Mouse (Mus musculus): ENCODE data around the gene Chrna10. TPM values are rescaled to one million over a fixed set of nuclear protein-coding genes. Genes with fewer than 3 reads are reported as not detected.

The Chrna10 gene
- polyA plus RNA-seq, 1 experiment from 2014 or later: not detected

DNA sequence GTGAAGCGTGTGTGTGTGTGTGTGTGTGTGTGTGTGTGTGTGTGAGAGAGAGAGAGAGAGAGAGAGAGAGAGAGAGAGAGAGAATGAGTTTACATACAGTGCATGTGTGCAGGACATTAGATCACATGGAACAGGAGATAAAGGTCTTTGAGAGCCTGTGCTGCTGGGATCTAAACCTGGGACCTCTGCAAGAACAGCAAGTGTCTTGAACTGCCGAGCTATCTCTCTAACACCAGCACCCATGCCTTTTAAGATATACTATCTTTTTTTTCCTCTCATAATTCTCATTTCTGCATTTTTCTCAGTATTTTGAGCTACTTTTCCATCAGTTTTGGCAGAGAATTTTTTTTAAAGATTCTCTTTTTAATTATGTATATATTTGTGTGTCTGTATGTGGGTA, 13.1 kb downstream of the Chrna10 start:
- 83% methylated on average over 2 of the region's 2 CpGs for WGBS
- no peaks in the 10 kb centered on the region for H3K36me3 ChIP-seq
- no peak for DNase-seq (ENCODE audit: low spot score)

DNA sequence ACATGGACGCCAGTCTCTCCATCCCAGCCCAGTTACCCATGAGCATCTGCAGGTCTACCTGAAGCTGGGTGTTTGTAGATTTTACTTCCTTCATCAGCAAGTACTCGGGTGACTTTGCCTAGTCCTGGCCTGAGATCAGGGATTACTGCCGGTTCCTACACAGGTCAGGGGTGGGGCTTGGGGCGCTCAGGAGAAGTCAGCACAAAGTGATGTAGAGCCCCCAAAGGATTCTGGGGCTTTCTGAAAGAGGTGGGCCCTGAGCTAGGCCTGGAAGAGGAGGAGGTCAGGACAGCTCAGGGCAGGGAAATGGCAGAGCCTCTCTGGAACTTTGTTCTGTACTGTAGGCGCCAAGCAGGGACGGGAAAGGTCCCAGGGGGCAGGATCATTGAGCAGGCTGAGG, 13.9 kb downstream of the Chrna10 start:
- no peak for DNase-seq (ENCODE audit: low spot score)
- no peak overlapping the region for H3K4me3 ChIP-seq
- H3K9me3 ChIP-seq: no peaks in the 10 kb centered on the region
- H3K4me1 ChIP-seq (replicated peaks): peaks cover 59% of the 10 kb centered on the region
- peaks cover 15% of the 10 kb centered on the region for H3K27me3 ChIP-seq (ENCODE audit: insufficient read depth, poor library complexity, severe bottlenecking)
- 46% methylated on average over 6 of the region's 6 CpGs for WGBS
- H3K27ac ChIP-seq: peak overlapping the region; percentile 70
- no peaks in the 10 kb centered on the region for H3K36me3 ChIP-seq

More for the DNA sequence above, 13.1 kb downstream of the Chrna10 start:
- H3K4me3 ChIP-seq: no peak overlapping the region
- no peak overlapping the region for H3K27ac ChIP-seq
- H3K27me3 ChIP-seq (ENCODE audit: insufficient read depth, poor library complexity, severe bottlenecking): peaks cover 10% of the 10 kb centered on the region
- H3K9me3 ChIP-seq: no peaks in the 10 kb centered on the region
- peaks cover 59% of the 10 kb centered on the region for H3K4me1 ChIP-seq (replicated peaks)

DNA sequence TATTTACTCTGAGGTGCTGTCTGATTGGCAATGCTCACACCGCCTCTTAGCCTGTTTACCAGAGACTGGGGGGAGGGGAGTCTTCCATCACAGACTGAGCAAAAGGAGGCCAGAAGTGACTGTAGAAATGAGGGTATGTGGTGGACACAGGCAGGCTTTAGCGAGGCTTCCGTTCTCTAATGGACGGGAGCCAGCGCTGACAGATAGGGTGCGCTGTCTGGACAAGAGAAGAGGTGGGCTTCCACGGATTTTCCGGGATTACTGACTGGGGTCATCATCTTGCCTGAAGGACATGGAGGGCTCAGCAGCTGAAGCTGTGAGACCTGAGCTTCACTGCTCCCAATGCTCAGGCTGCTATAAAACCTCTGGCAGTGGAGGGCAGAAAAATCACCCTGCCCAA, 14.4 kb downstream of the Chrna10 start:
- peaks cover 11% of the 10 kb centered on the region for H3K27me3 ChIP-seq (ENCODE audit: insufficient read depth, poor library complexity, severe bottlenecking)
- no peaks in the 10 kb centered on the region for H3K9me3 ChIP-seq
- H3K4me3 ChIP-seq: no peak overlapping the region
- WGBS: 50% methylated on average over 8 of the region's 8 CpGs
- peaks cover 56% of the 10 kb centered on the region for H3K4me1 ChIP-seq (replicated peaks)
- no peak for DNase-seq (ENCODE audit: low spot score)
- H3K36me3 ChIP-seq: no peaks in the 10 kb centered on the region
- H3K27ac ChIP-seq: peak overlapping the region; percentile 70

DNA sequence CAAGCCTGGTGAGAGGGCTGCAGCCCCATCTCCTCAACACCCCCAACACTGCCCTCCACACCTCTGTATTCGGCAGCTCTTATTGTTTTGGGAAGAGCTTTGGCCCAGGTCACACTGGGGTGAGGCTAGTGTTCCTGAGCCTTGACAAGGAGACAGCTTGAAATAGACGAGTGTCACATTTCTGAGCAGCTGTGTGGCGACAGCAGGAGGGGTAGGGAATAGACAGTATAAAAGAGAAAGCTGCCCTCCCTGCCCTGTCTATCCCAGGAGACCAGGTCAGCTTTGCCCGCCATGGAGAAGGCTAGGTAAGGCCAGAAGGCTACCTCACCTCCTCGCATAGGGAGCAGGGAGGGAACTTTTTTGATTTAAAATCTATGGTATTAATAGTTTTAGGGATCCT, 15.1 kb downstream of the Chrna10 start, which contains the start of gene Art1:
TSS of gene Art1 (plus strand) at position 257 of the 400 bp plus-strand sequence.
- peak within 1 kb of the TSS; percentile 82 for H3K27ac ChIP-seq
- WGBS: 26% methylated on average over 5 of the region's 5 CpGs
- no peaks in the 10 kb centered on the region for H3K9me3 ChIP-seq
- peak; percentile 32 for DNase-seq (ENCODE audit: low spot score)
- peaks cover 49% of the 10 kb centered on the region for H3K4me1 ChIP-seq (replicated peaks)
- 0 out of 2 replicates have a peak, but pooled peaks cover 2% of the 10 kb centered on the region for H3K36me3 ChIP-seq
- peaks cover 11% of the 10 kb centered on the region for H3K27me3 ChIP-seq (ENCODE audit: insufficient read depth, poor library complexity, severe bottlenecking)
- peak within 1 kb of the TSS; percentile 48; the same call in 1 of the 2 replicates for H3K4me3 ChIP-seq

DNA sequence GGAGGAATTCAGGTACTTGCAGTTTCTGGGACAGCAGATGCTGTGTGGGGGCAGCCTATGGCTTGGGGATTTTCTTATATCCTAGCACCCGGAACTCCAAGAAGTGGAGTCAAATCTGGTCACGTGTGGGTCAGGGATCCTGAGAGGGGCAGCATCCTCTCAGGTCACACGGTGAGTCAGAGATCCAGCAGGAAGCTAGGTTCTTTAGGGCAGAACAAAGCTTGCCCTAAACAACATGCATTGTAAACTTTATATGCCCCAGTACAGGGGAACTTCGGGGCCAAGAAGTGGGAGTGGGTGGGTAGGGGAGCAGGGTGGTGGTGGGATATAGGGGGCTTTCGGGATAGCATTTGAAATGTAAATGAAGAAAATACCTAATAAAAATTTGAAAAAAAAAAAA, 15.8 kb downstream of the Chrna10 start:
- H3K4me1 ChIP-seq (replicated peaks): peaks cover 48% of the 10 kb centered on the region
- H3K4me3 ChIP-seq: 0 out of 2 replicates have a peak overlapping the region, but pooled peaks have one; percentile 48
- no peak for DNase-seq (ENCODE audit: low spot score)
- WGBS: 66% methylated on average over 5 of the region's 5 CpGs
- peaks cover 11% of the 10 kb centered on the region for H3K27me3 ChIP-seq (ENCODE audit: insufficient read depth, poor library complexity, severe bottlenecking)
- peak overlapping the region; percentile 82 for H3K27ac ChIP-seq
- no peaks in the 10 kb centered on the region for H3K9me3 ChIP-seq
- peaks cover 4% of the 10 kb centered on the region; the same call in 1 of the 2 replicates for H3K36me3 ChIP-seq

DNA sequence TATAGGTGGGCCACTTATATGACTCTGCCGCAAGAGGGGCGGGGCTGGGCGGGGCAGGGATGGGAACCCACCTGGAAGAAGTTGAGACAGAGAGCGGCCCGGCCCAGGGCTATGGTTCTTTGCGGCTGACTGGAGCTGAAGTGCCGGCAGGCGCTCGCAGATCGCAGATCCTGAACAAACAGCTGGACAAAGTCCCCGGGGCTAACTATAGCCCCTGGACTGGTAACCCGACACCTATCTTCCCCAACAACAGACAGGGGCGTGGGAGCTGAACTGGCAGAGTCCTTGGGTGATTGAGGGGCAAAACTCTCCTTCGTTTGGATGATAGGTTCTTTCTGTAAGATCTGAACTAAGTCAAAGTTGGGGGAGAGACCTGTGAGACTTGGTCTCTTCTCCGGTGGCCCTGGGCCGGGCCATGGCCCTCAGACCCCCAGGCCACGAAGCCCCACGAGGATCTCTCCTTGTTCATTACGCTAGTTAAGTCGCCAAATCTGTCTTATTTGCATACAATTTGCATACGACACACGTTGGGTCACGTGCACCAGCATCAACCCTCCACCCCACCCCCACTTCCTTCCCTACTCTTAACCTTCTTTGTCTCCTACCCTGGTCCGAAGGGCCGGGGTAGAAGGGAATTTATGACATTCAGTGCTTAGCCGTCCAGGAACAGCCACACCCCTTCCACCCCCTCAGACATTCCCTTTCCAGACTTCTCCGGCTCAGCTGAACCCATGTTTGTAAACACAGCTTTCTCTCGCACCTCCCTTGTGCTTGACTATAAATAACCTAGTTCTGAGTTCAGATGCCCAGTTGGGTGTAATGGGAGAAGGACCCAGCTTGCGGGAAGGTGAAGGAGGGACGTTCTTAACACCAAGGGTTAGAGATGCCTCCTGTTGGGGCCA, 16.6 kb downstream of the Chrna10 start:
- peak; percentile 66 for DNase-seq (ENCODE audit: low spot score)
- peak overlapping the region; percentile 82 for H3K27ac ChIP-seq
- WGBS: 4% methylated on average over 30 of the region's 30 CpGs

DNA sequence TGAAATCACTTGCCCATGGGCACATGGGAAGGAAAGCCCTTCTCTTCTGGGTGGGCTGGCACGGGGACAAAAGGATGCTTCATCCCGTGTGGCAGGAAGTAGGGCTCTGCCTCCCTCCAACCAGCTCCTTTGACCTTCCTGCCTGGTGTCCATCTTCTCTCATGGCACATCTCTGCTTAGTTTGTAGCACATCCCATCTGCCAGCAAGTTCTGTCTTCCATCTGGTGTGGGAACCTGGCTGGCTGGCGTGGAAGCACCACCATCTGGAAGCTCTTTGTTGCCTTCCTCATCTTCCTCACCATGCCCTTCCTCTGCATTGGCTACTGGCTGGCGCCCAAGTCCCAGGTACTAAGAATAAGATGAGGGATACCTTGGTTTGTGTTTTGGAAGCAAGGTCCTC, 29.3 kb downstream of the Chrna10 start:
- Histone ChIP-seq H3K27ac (no peak overlapping the region), H3K27me3 (ENCODE audit: insufficient read depth, poor library complexity, severe bottlenecking) (no peaks in the 10 kb centered on the region), H3K4me3 (no peak overlapping the region), H3K9me3 (peaks cover 3% of the 10 kb centered on the region; the same call in 1 of the 2 replicates), H3K4me1 (replicated peaks) (no peaks in the 10 kb centered on the region), H3K36me3 (peaks cover 80% of the 10 kb centered on the region)
- DNase-seq (ENCODE audit: low spot score): no peak
- 93% methylated on average over 4 of the region's 4 CpGs for WGBS

More for the DNA sequence above, 16.6 kb downstream of the Chrna10 start:
- peaks cover 48% of the 10 kb centered on the region for H3K4me1 ChIP-seq (replicated peaks)
- peaks cover 12% of the 10 kb centered on the region; the same call in 1 of the 2 replicates for H3K36me3 ChIP-seq
- H3K27me3 ChIP-seq (ENCODE audit: insufficient read depth, poor library complexity, severe bottlenecking): peaks cover 11% of the 10 kb centered on the region
- peak overlapping the region; percentile 48 for H3K4me3 ChIP-seq
- no peaks in the 10 kb centered on the region for H3K9me3 ChIP-seq

DNA sequence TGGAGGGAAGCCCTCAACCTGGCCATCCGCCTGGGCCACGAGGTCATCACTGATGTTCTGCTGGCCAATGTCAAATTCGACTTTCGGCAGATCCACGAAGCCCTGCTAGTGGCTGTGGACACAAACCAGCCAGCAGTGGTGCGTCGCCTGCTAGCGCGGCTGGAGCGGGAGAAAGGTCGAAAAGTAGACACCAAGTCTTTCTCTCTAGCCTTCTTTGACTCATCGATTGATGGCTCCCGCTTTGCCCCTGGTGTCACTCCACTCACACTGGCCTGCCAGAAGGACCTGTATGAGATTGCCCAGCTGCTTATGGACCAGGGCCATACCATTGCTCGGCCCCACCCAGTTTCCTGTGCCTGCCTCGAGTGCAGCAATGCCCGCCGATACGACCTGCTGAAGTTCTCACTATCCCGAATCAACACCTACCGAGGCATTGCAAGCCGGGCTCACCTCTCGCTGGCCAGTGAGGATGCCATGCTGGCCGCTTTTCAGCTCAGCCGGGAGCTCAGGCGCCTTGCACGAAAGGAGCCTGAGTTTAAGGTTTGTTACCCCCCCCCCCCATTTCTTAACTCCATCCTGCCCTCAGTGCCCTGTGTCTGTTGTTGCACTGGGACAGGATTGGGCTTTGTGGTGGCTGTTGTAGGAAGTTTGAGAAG, 32.5 kb downstream of the Chrna10 start:
- no peak overlapping the region for H3K4me3 ChIP-seq
- no peaks in the 10 kb centered on the region for H3K27me3 ChIP-seq (ENCODE audit: insufficient read depth, poor library complexity, severe bottlenecking)
- H3K36me3 ChIP-seq: peaks cover 89% of the 10 kb centered on the region
- no peaks in the 10 kb centered on the region for H3K9me3 ChIP-seq
- no peaks in the 10 kb centered on the region for H3K4me1 ChIP-seq (replicated peaks)
- 93% methylated on average over 26 of the region's 26 CpGs for WGBS
- H3K27ac ChIP-seq: no peak overlapping the region
- no peak for DNase-seq (ENCODE audit: low spot score)

DNA sequence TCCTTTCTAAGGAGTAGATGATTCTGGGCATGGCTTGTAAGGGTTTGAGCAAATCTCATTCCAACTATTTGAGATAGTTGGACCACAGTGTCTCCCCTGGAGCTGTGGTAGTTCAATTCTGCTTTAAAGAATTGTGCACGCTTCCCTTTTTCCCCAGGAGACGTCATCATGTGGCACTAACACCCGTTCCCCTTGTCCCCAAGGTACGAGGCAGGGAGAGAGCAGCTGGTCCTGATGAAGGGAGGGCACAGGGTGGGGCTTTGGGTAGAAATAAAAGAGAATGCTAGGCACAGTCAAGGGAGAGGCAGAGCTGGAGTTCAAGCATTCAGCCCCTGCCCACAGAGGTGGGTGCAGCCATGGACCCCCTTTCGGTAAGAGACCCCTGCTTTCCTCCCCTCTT, 33.8 kb downstream of the Chrna10 start, which contains the start of gene Trpc2:
TSS of gene Trpc2 (plus strand) at position 301 of the 400 bp plus-strand sequence.
- no peaks in the 10 kb centered on the region for H3K4me1 ChIP-seq (replicated peaks)
- no peaks in the 10 kb centered on the region for H3K9me3 ChIP-seq
- 87% methylated on average over 5 of the region's 5 CpGs for WGBS
- peaks cover 89% of the 10 kb centered on the region for H3K36me3 ChIP-seq
- DNase-seq (ENCODE audit: low spot score): no peak
- H3K27me3 ChIP-seq (ENCODE audit: insufficient read depth, poor library complexity, severe bottlenecking): no peaks in the 10 kb centered on the region
- no peak within 1 kb of the TSS for H3K27ac ChIP-seq
- no peak within 1 kb of the TSS for H3K4me3 ChIP-seq

DNA sequence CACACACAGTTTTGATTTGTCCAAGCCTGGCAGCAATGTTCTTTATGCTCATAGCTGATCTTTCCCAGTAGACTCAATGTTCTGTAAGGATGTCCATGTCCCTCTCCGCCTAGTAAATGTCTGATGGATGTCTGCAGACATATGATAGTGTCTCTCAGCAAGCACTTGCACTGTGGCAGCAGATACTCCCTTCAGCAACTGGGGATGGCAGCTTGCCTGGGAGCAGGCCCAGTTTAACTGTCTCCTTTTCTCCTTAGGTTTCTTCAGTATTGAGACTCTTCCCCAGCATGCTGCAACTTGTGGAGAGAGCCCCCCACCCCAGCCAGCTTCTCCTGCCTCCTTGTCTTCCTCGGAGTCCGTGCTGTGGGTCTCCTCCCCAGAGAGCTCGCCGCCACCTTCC, 34.8 kb downstream of the Chrna10 start:
- WGBS: 94% methylated on average over 5 of the region's 5 CpGs
- H3K4me1 ChIP-seq (replicated peaks): no peaks in the 10 kb centered on the region
- no peak overlapping the region for H3K4me3 ChIP-seq
- no peaks in the 10 kb centered on the region for H3K27me3 ChIP-seq (ENCODE audit: insufficient read depth, poor library complexity, severe bottlenecking)
- no peaks in the 10 kb centered on the region for H3K9me3 ChIP-seq
- H3K36me3 ChIP-seq: peaks cover 92% of the 10 kb centered on the region
- no peak for DNase-seq (ENCODE audit: low spot score)
- no peak overlapping the region for H3K27ac ChIP-seq

DNA sequence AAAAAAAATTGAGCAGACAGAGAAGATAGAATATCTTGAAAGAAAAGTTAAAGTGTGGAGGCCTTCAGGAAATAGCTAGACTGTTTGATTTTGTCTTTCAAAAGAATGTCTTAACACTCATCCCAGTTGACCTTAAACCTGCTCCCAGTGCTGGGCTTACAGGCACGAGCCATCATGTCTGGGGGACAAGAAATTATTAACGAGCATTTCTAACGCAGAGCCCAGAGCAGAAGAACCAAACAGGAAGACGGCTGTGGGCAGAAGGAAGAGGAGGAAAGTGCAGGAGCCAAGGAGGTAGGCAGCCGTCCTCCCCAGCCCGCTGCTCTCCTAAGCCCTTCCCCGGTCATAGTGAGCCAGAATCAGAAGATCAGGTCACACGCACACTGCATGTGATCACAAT, 36.3 kb downstream of the Chrna10 start:
- H3K27me3 ChIP-seq (ENCODE audit: insufficient read depth, poor library complexity, severe bottlenecking): no peaks in the 10 kb centered on the region
- no peak overlapping the region for H3K4me3 ChIP-seq
- no peaks in the 10 kb centered on the region for H3K4me1 ChIP-seq (replicated peaks)
- H3K36me3 ChIP-seq: peaks cover 96% of the 10 kb centered on the region
- 92% methylated on average over 8 of the region's 8 CpGs for WGBS
- no peak overlapping the region for H3K27ac ChIP-seq
- no peak for DNase-seq (ENCODE audit: low spot score)
- H3K9me3 ChIP-seq: no peaks in the 10 kb centered on the region

DNA sequence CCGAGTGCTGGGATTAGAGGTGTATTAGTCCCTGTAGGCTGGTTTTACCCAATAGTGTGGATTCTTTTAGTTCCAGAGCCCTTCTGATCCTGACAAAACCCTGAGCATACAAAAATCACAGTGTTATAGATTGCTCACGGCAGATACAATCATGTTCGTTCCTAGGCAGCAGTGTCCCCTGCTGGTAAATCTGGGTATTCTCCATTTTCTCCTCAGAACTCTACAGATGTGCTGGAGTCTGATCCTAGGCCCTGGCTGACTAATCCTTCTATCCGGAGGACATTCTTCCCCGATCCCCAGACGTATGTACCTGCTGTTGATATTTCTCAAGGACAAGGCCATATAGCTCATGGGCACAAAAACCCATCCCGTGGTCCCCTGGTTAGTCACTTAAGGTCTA, 38.1 kb downstream of the Chrna10 start:
- no peak for DNase-seq (ENCODE audit: low spot score)
- H3K27me3 ChIP-seq (ENCODE audit: insufficient read depth, poor library complexity, severe bottlenecking): no peaks in the 10 kb centered on the region
- 82% methylated on average over 7 of the region's 7 CpGs for WGBS
- no peaks in the 10 kb centered on the region for H3K4me1 ChIP-seq (replicated peaks)
- no peak overlapping the region for H3K27ac ChIP-seq
- H3K9me3 ChIP-seq: no peaks in the 10 kb centered on the region
- peaks cover 96% of the 10 kb centered on the region for H3K36me3 ChIP-seq
- H3K4me3 ChIP-seq: no peak overlapping the region

Measured in hindbrain, embryonic 10.5 days (tissue).